Mouse (Mus musculus): ENCODE results near the gene Txlna. TPM values are rescaled to one million over a fixed set of nuclear protein-coding genes. Genes with fewer than 3 reads are reported as not detected.

Gene Txlna
- total and polyA plus RNA-seq, 3 experiments, result 68.9 to 69.5 TPM; not detected in 1

- Histone ChIP-seq H3K79me2 (ENCODE audit: control insufficient read depth, insufficient read depth, low read length, poor library complexity) (no peaks in the 10 kb centered on the region; the same call in 1 of the 2 replicates), H3K9me3 (replicated peaks; ENCODE audit: insufficient read depth, low read length) (no peaks in the 10 kb centered on the region), H3K27ac (ENCODE audit: control insufficient read depth, low read depth, low read length) (0 out of 2 replicates have a peak overlapping the region, but pooled peaks have one; percentile 25), H3K9ac (ENCODE audit: control insufficient read depth, low read depth, low read length, poor library complexity, severe bottlenecking) (peak overlapping the region; percentile 64), H3K4me1 (ENCODE audit: control insufficient read depth in 1 of 2, insufficient read depth in 2 of 2, low read length in 2 of 2) (0 out of 4 replicates have a peak, but pooled peaks cover 0 to 3% of the 10 kb centered on the region in 2 experiments), H3K27me3 (ENCODE audit: control insufficient read depth in 1 of 2, insufficient read depth in 2 of 2, low read length in 2 of 2) (no peaks in the 10 kb centered on the region), H3K4me3 (ENCODE audit: control insufficient read depth in 1 of 2, insufficient read depth in 1 of 2, low read depth in 2 of 2, low read length in 2 of 2) (peak overlapping the region; percentile 58 to 63), H3K36me3 (ENCODE audit: control insufficient read depth in 1 of 2, insufficient read depth in 2 of 2, low read length in 2 of 2) (no peaks in the 10 kb centered on the region)
- 0 out of 2 replicates have a peak, but pooled peaks have one; percentile 1 for TF ChIP-seq NELFE (IDR thresholded peaks at IDR 0.05; ENCODE audit: low read depth, low read length)
- no peak for TF ChIP-seq POLR2A (IDR thresholded peaks at IDR 0.05; ENCODE audit: control insufficient read depth in 1 of 2, insufficient read depth in 1 of 2, low read depth in 1 of 2, low read length in 2 of 2, poor library complexity in 1 of 2)
- TF ChIP-seq ZC3H11A (IDR thresholded peaks at IDR 0.05; ENCODE audit: low read depth, low read length), result no peak
- DNase-seq (ENCODE audit: low read depth, low spot score), result peak; percentile 65
Observed at GRCm38 (mm10) chr4:129585773-129586172, 55.1 kb downstream of the Txlna start.

GRCm38 (mm10) chr4:129584884-129585608, 55.8 kb downstream of the Txlna start:
- H3K4me3 ChIP-seq (ENCODE audit: control insufficient read depth in 1 of 2, insufficient read depth in 1 of 2, low read depth in 2 of 2, low read length in 2 of 2), result peak overlapping the region; percentile 63 to 64
- H3K36me3 ChIP-seq (ENCODE audit: control insufficient read depth in 1 of 2, insufficient read depth in 2 of 2, low read length in 2 of 2), result no peaks in the 10 kb centered on the region
- H3K9me3 ChIP-seq (replicated peaks; ENCODE audit: insufficient read depth, low read length), result no peaks in the 10 kb centered on the region
- H3K9ac ChIP-seq (ENCODE audit: control insufficient read depth, low read depth, low read length, poor library complexity, severe bottlenecking), result peak overlapping the region; percentile 64
- TF ChIP-seq POLR2A (IDR thresholded peaks at IDR 0.05; ENCODE audit: control insufficient read depth in 1 of 2, insufficient read depth in 1 of 2, low read depth in 1 of 2, low read length in 2 of 2, poor library complexity in 1 of 2) (peak in 1 of 2 experiments; percentile 49; a peak in 1 of 4 replicates), TBP (IDR thresholded peaks at IDR 0.05; ENCODE audit: low read depth, low read length) (0 out of 2 replicates have a peak, but pooled peaks have one; percentile 57), MAX (IDR thresholded peaks at IDR 0.05; ENCODE audit: low read length) (0 out of 2 replicates have a peak, but pooled peaks have one; percentile 32), CTCF (IDR thresholded peaks at IDR 0.05 in 2 of 3, conservative IDR thresholded peaks at IDR 0.05 in 1 of 3; ENCODE audit: control insufficient read depth in 1 of 3, insufficient read depth in 1 of 3, low read depth in 2 of 3, low read length in 3 of 3, poor library complexity in 1 of 3, severe bottlenecking in 1 of 3) (peak; percentile 56 to 79 (median 71)), TCF12 (IDR thresholded peaks at IDR 0.05; ENCODE audit: low read depth, low read length) (0 out of 2 replicates have a peak, but pooled peaks have one; percentile 13), HCFC1 (IDR thresholded peaks at IDR 0.05; ENCODE audit: low read depth, low read length) (no peak), NELFE (IDR thresholded peaks at IDR 0.05; ENCODE audit: low read depth, low read length) (peak; percentile 35; the same call in 1 of the 2 replicates), SIN3A (IDR thresholded peaks at IDR 0.05; ENCODE audit: low read length) (peak; percentile 59), SMC3 (IDR thresholded peaks at IDR 0.05; ENCODE audit: low read depth, low read length) (peak; percentile 38), ZNF384 (IDR thresholded peaks at IDR 0.05; ENCODE audit: low read depth, low read length) (no peak), MYC (IDR thresholded peaks at IDR 0.05; ENCODE audit: low read depth, low read length) (no peak), RAD21 (IDR thresholded peaks at IDR 0.05; ENCODE audit: low read depth, low read length) (peak; percentile 54), GABPA (IDR thresholded peaks at IDR 0.05; ENCODE audit: low read depth, low read length) (no peak)
- H3K27me3 ChIP-seq (ENCODE audit: control insufficient read depth in 1 of 2, insufficient read depth in 2 of 2, low read length in 2 of 2), result no peaks in the 10 kb centered on the region
- H3K27ac ChIP-seq (ENCODE audit: control insufficient read depth, low read depth, low read length), result peak overlapping the region; percentile 17
- no peaks in the 10 kb centered on the region; the same call in 1 of the 2 replicates for H3K79me2 ChIP-seq (ENCODE audit: control insufficient read depth, insufficient read depth, low read length, poor library complexity)
- DNase-seq (ENCODE audit: low read depth, low spot score), result peak; percentile 93
- H3K4me1 ChIP-seq (ENCODE audit: control insufficient read depth in 1 of 2, insufficient read depth in 2 of 2, low read length in 2 of 2), result 0 out of 4 replicates have a peak, but pooled peaks cover 0 to 3% of the 10 kb centered on the region in 2 experiments

All from MEL (cell line).